Mouse (Mus musculus) monocyte, adult 5-6 weeks (primary cell): Measurements from ENCODE around the gene Dhx40. TPM values are rescaled to one million over a fixed set of nuclear protein-coding genes. Genes with fewer than 3 reads are reported as not detected.

Experiments used
- ATAC-seq: fragments of 153-309, 156-312 bp; replicated peaks from 2 replicates; pipeline ENCODE4 v1.8.0; 2017; ENCODE audit warnings: mild to moderate bottlenecking; ENCODE audit not compliant: low TSS enrichment, insufficient number of reproducible peaks, severe bottlenecking, poor library complexity, low FRiP score
- total RNA-seq: library from RNA; stranded (forward); fragments of 200-1000, 200-491, 200-594 nt; gene quantifications from 3 replicates; pipeline ENCODE4 v1.2.3, GENCODE M21; 2017

Dhx40 gene
- total RNA-seq, 1 experiment from 2014 or later, result 147 TPM

DNA sequence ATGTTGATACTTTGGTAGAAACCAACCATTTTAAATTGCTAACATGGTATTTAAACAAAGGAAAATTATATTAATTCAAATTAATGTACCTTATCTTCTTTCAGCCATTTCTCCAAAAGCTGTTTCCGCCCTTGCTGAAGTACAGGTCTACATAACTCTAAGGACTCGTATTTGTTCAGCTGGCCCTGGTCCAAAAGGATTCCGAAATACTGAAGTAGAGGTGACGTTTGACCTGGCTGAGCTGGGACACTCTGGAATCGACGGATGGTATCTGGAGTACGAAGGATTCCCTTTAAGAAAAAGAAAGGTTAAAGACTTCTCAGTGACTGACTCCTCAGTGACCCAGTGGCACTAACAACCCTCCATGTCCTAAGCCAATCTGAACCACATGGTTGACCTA is 82.6 kb downstream of the Dhx40 start:
- ATAC-seq, result no peak

DNA sequence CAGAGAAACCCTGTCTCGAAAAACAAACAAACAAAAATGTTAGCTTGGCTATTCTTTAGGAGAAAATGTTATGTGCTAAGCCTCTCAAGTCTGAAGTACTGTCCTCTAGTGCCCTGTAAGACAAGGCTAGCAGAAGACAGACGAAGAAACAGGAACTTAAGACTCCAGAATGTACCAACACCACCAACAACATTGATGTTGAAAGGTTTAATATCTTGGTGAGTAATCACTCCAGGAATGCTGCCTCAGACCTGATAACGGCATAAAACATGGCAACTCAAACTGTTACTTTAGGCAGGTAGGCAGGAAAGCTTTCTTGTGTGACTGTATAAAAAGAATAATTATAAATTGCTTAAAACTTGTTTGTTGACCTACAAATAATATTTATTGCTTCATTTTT is 83.5 kb downstream of the Dhx40 start:
- no peak for ATAC-seq

DNA sequence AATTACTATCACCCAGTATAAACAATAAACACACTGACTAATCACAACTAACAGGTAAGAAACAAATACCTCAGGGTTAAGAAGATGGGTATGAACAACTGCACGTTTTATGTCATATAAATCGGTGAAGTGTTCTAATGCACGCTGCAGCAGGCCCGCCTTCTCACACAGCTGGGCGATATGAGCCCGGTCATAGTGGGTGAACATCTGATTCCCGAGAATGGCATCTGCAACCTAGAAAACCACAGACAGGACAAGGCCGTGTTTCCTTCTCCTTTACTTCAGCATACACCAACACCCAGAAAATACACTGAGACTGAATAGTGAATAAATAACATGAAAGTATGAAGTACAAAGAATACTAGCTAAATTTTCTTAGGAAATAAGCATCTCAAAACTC is 88.2 kb downstream of the Dhx40 start:
- no peak for ATAC-seq

Other genes with a start within 250 kb of the Dhx40 start
- gene Vmp1, start 123.9 kb downstream of the Dhx40 start, total RNA-seq, result 123 to 188 TPM (median 140 TPM) in 3 replicates
- 7.6 to 9.9 TPM (median 9.0 TPM) in 3 replicates for gene Ptrh2, start 123.8 kb downstream of the Dhx40 start, total RNA-seq
- 160 to 175 TPM (median 162 TPM) in 3 replicates for gene Cltc, start 50.2 kb downstream of the Dhx40 start, total RNA-seq
- 4.2 to 10.7 TPM (median 6.5 TPM) in 3 replicates for gene Ypel2, start 186.0 kb upstream of the Dhx40 start, total RNA-seq